Mouse (Mus musculus): ENCODE measurements around the gene Tmc8. TPM values are rescaled to one million over a fixed set of nuclear protein-coding genes. Genes with fewer than 3 reads are reported as not detected.
"Not testable (repeated sequence)": the region's sequence is repeated elsewhere in the genome, so short reads cannot be mapped to it uniquely, and the experiment has no call there.

Tmc8 gene
- polyA plus RNA-seq, 1 experiment, result 25.5 TPM

GRCm38 (mm10) chr11:117769683-117770047 lies 12.2 kb upstream of the Tmc8 start:
- WGBS, result 87% methylated on average over 7 of the region's 7 CpGs
- no peak for DNase-seq (ENCODE audit: low read depth, low spot score)

DNA sequence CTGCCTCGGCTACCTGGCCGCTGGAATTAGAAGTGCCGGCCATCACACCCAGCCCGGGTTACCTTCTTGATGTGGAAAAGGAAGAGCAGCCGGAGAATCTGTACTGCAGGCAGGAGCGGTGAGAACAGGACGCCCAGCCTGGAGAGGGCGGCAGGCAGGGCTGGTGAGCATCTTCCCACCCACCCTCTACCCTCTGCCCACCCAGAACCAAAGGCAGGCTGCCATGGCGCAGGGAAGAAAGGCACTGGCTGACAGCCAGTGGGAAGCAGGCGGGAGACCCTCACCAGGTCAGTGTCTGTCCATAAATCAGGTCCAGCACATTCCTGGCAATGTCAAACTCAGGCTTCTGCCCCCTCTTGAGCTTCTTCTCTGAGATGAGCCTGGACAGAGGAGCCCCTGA lies 11.5 kb upstream of the Tmc8 start:
- no peak for DNase-seq (ENCODE audit: low read depth, low spot score)
- WGBS, result 87% methylated on average over 10 of the region's 10 CpGs

DNA sequence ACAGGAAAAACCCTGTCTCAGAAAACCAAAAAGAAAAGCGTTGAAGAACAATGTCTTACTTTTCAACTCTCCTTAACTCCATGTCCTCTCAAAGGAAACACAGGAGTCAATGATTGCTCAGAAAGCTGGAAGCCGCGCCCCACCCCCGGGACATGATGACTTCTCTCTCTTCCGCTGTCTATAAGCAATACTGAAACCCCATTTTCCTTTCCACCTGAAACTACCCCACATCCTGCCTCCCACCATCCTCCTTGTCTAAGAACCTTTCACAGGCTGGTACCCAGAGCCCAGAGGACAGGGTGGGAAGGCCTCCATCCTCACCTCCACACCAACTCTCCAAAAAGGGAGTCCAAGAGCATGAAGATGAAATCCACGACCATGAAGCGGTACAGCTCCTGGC lies 9.5 kb upstream of the Tmc8 start:
- DNase-seq (ENCODE audit: low read depth, low spot score), result no peak
- WGBS, result 89% methylated on average over 7 of the region's 7 CpGs

GRCm38 (mm10) chr11:117774925-117775324 lies 7.0 kb upstream of the Tmc8 start:
- 95% methylated on average over 10 of the region's 10 CpGs for WGBS
- no peak for DNase-seq (ENCODE audit: low read depth, low spot score)

DNA sequence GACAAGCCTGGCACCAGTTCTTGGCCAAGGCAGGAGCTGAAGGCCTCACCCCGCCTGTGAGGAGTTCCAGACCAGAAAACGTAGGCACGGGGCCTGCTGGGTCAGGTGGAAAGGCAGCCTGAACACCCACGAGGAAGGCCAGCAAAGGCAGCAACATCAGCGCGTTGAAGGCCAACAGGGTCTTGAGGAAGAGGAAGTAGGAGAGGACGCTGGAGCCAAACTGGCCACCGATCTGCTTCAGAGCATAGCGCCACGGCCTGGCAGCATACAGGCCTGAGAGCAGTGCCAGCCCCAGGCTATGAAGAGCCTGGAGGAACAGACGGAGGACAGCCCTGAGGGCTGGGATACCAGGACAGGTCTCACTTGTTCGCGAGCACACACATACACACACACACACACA lies 6.3 kb upstream of the Tmc8 start:
- 88% methylated on average over 13 of the region's 13 CpGs for WGBS
- no peak for DNase-seq (ENCODE audit: low read depth, low spot score)

DNA sequence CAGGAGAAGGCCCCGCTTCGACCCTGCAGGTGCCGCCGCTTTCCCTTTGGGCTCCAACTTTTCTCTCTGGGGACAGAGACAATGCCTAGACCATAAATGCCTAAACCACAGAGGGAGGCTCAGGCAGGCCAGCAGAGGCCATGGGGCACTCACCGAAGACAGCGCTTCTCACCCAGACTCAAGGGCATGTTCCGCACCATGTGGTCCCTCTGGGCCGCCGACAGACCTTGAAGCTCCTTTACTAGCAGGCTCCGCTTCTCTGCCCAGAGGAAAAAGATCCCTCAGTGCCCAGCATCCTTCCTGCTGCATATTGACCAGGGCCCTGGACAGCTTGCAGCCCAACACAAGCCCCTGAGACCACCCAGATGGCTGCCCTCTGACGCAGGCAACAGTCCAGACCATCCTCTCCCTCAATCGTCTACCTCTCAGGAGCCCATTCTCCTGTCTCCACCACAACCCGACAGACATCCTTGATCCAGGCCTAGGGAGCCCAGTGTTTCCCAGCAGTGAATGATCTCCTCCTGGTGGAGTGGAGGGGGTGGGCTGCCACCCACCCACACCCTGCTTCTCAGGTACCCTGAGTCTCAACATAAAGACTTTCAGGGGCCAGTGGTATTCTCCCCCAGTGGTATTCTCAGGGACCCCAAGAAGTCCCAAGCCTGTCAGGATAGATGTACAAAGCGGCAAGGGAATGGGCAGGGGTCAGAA lies 5.6 kb upstream of the Tmc8 start:
- no peak for DNase-seq (ENCODE audit: low read depth, low spot score)
- 93% methylated on average over 14 of the region's 14 CpGs for WGBS

- DNase-seq (ENCODE audit: low read depth, low spot score), result no peak
- 92% methylated on average over 5 of the region's 5 CpGs for WGBS
Measured at GRCm38 (mm10) chr11:117777111-117777510, 4.8 kb upstream of the Tmc8 start.

DNA sequence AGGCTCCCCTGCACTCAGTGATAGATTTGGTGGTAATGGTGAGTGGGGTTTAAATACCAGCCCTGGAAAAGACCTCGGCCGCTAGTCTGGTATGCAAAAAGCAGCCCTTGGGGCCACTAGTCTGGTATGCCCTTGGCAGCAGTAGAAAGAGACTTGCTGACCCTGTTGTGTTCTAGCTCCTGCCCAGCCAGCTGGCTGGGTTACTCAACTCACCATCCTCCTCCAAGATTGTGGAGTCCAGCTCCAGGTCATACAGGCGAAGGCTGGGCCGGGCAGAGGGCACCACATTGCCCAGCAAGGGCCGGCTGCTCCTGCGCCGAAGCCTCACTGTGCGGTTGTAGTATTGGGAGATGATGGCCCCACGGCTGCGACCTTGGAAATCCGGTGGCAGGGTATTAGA lies 3.8 kb upstream of the Tmc8 start:
- WGBS, result 94% methylated on average over 11 of the region's 11 CpGs
- DNase-seq (ENCODE audit: low read depth, low spot score), result no peak

DNA sequence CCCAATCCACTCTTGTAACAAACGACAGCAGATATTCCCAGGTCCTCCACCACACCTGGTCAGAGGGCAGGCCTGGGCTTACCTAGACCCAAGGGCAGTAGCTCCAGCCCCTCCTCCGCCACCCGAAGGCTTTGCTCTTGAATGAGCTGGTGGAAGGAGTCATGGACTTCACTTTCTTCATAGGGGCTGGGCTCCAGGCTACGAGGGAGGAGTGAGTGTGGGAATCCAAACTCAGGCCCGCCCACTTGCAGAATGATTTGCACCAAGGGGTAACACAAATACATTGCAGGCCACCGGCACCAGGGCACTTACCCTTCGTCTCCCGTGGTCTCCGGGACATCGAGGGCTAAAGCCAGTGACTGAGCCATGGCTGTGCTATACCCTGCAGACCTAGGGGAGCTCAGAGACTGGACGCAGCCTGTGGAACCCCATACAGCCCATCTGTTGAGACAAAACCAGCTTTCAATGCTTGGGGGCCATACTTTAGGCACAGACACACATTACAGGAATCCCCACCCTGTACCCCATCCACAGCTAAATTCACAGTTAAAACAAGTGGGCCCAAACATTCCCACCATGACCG lies 2.9 kb upstream of the Tmc8 start:
- 24% methylated on average over 12 of the region's 12 CpGs for WGBS
- no peak for DNase-seq (ENCODE audit: low read depth, low spot score)

DNA sequence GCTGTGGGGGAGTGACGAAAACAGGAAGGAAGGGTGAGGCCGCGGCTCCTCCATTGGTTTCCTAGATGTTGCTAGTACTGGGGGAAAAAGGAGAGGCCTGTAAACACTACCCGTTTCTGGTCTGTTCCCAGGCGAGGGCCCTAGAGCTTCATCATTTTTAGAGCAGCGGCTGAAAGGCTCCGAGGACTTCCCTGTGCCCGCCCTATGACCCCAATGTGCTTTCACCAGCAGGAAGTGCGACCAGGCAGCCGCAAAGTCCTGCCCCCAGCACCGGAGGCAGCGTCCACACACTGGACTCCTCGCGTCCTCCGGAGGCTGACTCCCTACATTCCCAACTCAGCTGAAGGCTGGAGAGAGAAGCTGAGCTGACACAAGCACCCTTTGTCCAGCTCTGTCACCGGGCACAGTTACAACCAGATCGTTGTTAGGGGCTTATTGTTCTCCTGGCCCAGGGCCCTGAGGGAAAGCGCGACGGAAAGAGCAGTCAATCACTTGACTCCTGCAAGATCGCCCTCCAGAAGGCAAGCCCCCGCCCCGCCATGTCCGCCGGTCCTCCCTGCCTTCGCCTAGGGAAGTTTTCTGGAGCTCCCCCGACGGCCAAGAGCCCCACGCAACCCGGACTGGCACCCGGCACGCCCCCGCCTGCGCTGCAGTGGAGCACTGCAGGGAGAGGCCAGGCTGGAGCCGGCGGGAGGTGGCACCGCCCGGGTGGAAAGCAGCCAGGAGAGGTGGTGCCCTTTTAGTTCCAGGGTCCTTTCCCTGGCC lies 2.3 kb upstream of the Tmc8 start:
- peak; percentile 43 for DNase-seq (ENCODE audit: low read depth, low spot score)
- WGBS, result 2% methylated on average over 38 of the region's 38 CpGs

- WGBS, result 3% methylated on average over 17 of the region's 17 CpGs
Measured at GRCm38 (mm10) chr11:117780199-117780515, 1.7 kb upstream of the Tmc8 start.

GRCm38 (mm10) chr11:117780582-117781111 lies 1.2 kb upstream of the Tmc8 start:
- DNase-seq (ENCODE audit: low read depth, low spot score), result peak; percentile 96
- 2% methylated on average over 19 of the region's 19 CpGs for WGBS

More at GRCm38 (mm10) chr11:117780199-117780515, 1.7 kb upstream of the Tmc8 start:
- peak; percentile 45 for DNase-seq (ENCODE audit: low read depth, low spot score)

- DNase-seq (ENCODE audit: low read depth, low spot score), result peak; percentile 77
- 8% methylated on average over 18 of the region's 18 CpGs for WGBS
Measured at GRCm38 (mm10) chr11:117781199-117781821, 566 bp upstream of the Tmc8 start.

DNA sequence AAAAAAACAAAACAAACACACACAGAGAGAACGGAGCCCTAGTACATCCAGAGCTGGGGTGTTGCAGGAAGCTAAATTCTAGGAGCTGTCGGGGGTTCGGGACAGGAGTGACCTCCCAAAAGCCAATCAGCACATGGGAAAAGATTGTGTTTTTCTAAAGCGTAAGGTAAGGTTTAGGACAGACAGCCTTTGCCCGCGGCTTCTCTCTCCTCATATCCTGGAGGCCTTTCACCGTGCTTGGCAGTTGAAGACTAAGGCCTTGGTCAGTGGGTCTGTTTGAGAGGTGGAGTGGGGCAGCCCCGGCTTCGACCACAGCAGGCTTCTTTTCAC lies 794 bp downstream of the Tmc8 start:
- WGBS, result 76% methylated on average over 9 of the region's 9 CpGs
- DNase-seq (ENCODE audit: low read depth, low spot score), result no peak

- 42% methylated on average over 31 of the region's 31 CpGs for WGBS
- DNase-seq (ENCODE audit: low read depth, low spot score), result no peak
Measured at GRCm38 (mm10) chr11:117783089-117783488, 1.2 kb downstream of the Tmc8 start.

- no peak for DNase-seq (ENCODE audit: low read depth, low spot score)
- 60% methylated on average over 10 of the region's 10 CpGs for WGBS
Measured at GRCm38 (mm10) chr11:117783683-117784309, 1.9 kb downstream of the Tmc8 start.

DNA sequence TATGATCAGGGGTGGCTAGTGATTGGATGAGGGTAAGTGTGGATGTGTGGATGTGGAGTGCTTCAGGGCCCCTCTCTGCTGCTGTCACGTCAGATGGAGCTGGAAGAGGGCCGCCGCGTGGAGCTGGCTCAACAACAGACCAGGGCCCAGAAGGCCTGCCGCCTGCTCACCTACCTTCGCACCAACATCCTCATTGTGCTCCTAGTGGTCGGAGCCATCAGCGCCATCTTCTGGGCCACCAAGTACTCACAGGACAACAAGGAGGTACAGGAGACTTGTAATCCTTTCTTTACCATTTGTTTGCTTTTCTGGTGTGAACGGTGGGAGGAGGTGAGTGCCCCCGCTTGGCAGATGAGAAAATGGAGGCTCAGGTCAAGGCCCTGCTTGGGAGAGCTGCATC lies 4.4 kb downstream of the Tmc8 start:
- 9% methylated on average over 10 of the region's 10 CpGs for WGBS
- no peak for DNase-seq (ENCODE audit: low read depth, low spot score)

DNA sequence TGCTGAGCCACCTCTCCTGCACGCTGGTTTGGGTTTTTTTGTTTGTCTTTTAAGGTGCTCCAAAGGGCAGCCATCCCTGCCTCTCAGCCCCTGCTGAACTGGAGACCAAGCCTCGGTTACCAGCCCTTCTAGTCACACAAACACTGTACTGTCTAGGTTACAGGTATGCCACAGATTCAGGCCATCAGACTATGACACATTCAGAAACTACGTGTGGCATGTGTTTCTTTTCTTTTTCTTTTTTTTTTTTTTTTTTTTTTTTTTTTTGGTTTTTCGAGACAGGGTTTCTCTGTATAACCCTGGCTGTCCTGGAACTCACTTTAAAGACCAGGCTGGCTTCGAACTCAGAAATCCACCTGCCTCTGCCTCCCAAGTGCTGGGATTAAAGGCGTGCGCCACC lies 6.6 kb downstream of the Tmc8 start:
- not testable (repeated sequence) for DNase-seq (ENCODE audit: low read depth, low spot score)
- WGBS, result 83% methylated on average over 7 of the region's 7 CpGs

DNA sequence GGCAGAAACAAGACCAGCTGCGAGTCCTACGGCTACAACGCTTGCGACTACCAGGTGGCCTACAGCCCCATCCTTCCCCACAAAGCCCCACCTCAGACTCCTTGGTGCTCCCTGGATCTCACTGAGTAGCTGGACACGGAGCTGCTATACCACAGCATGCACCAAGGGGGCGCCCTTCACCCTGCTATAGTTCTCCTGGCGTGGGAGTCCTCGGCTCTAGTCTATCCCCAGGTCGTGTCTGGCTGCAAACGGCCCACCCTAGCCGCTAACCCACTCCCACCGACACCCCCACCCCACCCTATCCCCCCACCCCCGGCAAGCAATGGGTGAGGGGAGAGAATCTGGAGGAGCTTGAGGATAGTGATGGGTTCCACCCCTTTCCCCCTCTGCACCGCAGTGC lies 8.4 kb downstream of the Tmc8 start:
- DNase-seq (ENCODE audit: low read depth, low spot score), result no peak
- WGBS, result 2% methylated on average over 14 of the region's 14 CpGs
